ENCODE assay signal across 14 mouse cellular contexts in genomic region chr1:162242980-162243650, GRCm38 (mm10).
DNase-seq lines count a peak whose midpoint lies in the region; ATAC-seq lines count a peak whose summit lies in the region.
"Had no signal": no experiment of that assay in that cellular context is flagged by ENCODE, and none has a peak within 500 bp of the region (broad histone marks: within the 10 kb centered on the region; RNA-seq: fewer than 3 reads in every experiment).

No protein-coding gene starts in this region.

- 41% methylated on average over 7 of the region's 7 CpGs for WGBS in kidney, embryonic 16.5 days
- 39% methylated on average over 7 of the region's 7 CpGs for WGBS in limb, embryonic 10.5 days

- no peak; the same call in none of the 2 replicates for ATAC-seq in kidney, embryonic 16.5 days (ENCODE audit: low FRiP score, low TSS enrichment)
- ATAC-seq: forebrain, embryonic 15.5 days had no signal

- peak overlapping the region; percentile 51 for H3K27ac ChIP-seq in kidney, embryonic 16.5 days (ENCODE audit: low read length)
- peak overlapping the region; percentile 67 for H3K27ac ChIP-seq in limb, embryonic 10.5 days
- H3K27ac ChIP-seq: forebrain, embryonic 15.5 days; hindbrain, embryonic 10.5 days had no signal

- intact Hi-C loops in left cerebral cortex, postnatal 10 days (cut with DNase I) = no loop called here

- H3K9ac ChIP-seq in kidney, embryonic 16.5 days (replicated peaks; ENCODE audit: low read length) = no peak overlapping the region
- H3K9ac ChIP-seq: forebrain, embryonic 15.5 days had no signal

- H3K27me3 ChIP-seq in kidney, embryonic 16.5 days (ENCODE audit: insufficient read depth, low read length) = no peaks in the 10 kb centered on the region
- H3K27me3 ChIP-seq in limb, embryonic 10.5 days (ENCODE audit: low read depth, poor library complexity, severe bottlenecking) = no peaks in the 10 kb centered on the region
- H3K27me3 ChIP-seq: forebrain, embryonic 15.5 days had no signal

- no peaks in the 10 kb centered on the region for H3K36me3 ChIP-seq in kidney, embryonic 16.5 days (ENCODE audit: insufficient read depth, low read length)
- H3K36me3 ChIP-seq in limb, embryonic 10.5 days = no peaks in the 10 kb centered on the region
- H3K36me3 ChIP-seq: forebrain, embryonic 15.5 days; hindbrain, embryonic 10.5 days had no signal

- H3K4me1 ChIP-seq in kidney, embryonic 16.5 days (ENCODE audit: insufficient read depth, low read length) = peaks cover 22% of the 10 kb centered on the region
- H3K4me1 ChIP-seq in limb, embryonic 10.5 days = peaks cover 44% of the 10 kb centered on the region
- H3K4me1 ChIP-seq: forebrain, embryonic 15.5 days had no signal

- DNase-seq in kidney, adult 8-10 months = no peak
- DNase-seq in 3T3-L1 (ENCODE audit: low read depth, low spot score) (peak; percentile 75), NIH3T3 (ENCODE audit: low read depth) (peak; percentile 70)
- DNase-seq in limb, embryonic 10.5 days (ENCODE audit: low spot score) = no peak
- DNase-seq in left cerebral cortex, postnatal 10 days (ENCODE audit: extremely low spot score in 1 of 2, low spot score in 2 of 2) = no peak
- DNase-seq in cerebellum, adult 11-12 months = no peak
- DNase-seq: cerebellum, postnatal 14 days; kidney, postnatal 14 days; layer of hippocampus, postnatal 36 days; lung, postnatal 36 days; thymus, postnatal 4 days had no signal

- H3K4me3 ChIP-seq in kidney, embryonic 16.5 days (ENCODE audit: low read length) = no peak overlapping the region
- H3K4me3 ChIP-seq in limb, embryonic 10.5 days = no peak overlapping the region
- H3K4me3 ChIP-seq: forebrain, embryonic 15.5 days; hindbrain, embryonic 10.5 days had no signal

- H3K4me2 ChIP-seq in kidney, embryonic 16.5 days (replicated peaks; ENCODE audit: low read depth, low read length) = no peak overlapping the region
- H3K4me2 ChIP-seq: forebrain, embryonic 15.5 days had no signal

- H3K9me3 ChIP-seq in kidney, embryonic 16.5 days (ENCODE audit: low read length) = no peaks in the 10 kb centered on the region
- no peaks in the 10 kb centered on the region for H3K9me3 ChIP-seq in limb, embryonic 10.5 days (replicated peaks)
- H3K9me3 ChIP-seq: forebrain, embryonic 15.5 days; hindbrain, embryonic 10.5 days had no signal

Comparison
In these comparisons a context has a peak if more than half of its experiments do, and no peak if none do; other contexts are left out.
1. DNase-seq: peak in 3T3-L1 (single experiment) and NIH3T3 (single experiment); none in kidney, adult 8-10 months (0 of 2), limb, embryonic 10.5 days (single experiment), left cerebral cortex, postnatal 10 days (0 of 2) and cerebellum, adult 11-12 months (single experiment).